ENCODE assay signal across 11 mouse cellular contexts in the genomic region with DNA sequence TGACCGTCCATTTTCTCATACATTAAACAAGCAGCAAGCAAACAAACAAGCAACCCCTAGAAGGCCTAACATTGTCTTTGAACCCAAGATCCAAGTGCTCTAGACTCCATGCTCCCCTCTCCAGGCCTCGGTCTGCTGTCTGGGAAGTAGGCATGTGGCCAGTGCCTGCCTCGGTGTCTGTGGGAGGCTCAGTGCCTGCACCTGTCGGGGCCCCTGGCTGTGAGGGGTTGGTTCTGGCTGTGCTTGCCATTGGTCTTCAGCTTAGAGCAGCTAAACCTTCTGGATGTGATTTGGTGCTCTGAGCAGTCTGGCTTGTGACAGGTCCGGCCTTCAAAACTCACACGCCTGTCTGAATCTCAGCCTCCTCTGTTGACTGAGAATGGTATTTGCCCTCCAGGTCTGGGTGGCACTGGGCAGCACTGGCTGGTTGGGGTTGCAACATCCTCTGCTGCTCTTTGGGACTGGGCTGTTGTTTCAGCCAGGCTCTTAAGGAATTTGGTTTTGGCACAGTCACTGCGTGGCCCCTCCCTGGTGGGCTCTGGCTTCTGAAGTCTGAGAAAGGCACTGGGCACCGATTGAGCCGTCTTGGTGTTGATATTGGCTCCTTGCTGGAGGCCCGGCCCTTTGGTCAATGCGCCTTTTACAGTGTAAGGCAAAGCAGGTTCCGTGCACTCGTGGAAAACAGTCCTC. TPM values are rescaled to one million over a fixed set of nuclear protein-coding genes. Genes with fewer than 3 reads are reported as not detected.
A peak's percentile ranks its signal among the peaks of the same experiment; 100 is the strongest.
DNase-seq lines count a peak whose midpoint lies in the region; ATAC-seq lines count a peak whose summit lies in the region.
"Had no signal": no experiment of that assay in that cellular context is flagged by ENCODE, and none has a peak within 500 bp of the region (broad histone marks: within the 10 kb centered on the region; RNA-seq: fewer than 3 reads in every experiment).

No protein-coding gene starts in this region.

- H3K9ac ChIP-seq in forebrain, embryonic 13.5 days, result no peak overlapping the region; the same call in 1 of the 2 replicates
- H3K9ac ChIP-seq in forebrain, embryonic 11.5 days (ENCODE audit: low read length), result no peak overlapping the region
- no peak overlapping the region for H3K9ac ChIP-seq in hindbrain, embryonic 15.5 days
- no peak overlapping the region for H3K9ac ChIP-seq in liver, embryonic 15.5 days
- H3K9ac ChIP-seq: midbrain, embryonic 12.5 days had no signal

- H3K9me3 ChIP-seq in forebrain, embryonic 13.5 days (replicated peaks), result no peaks in the 10 kb centered on the region
- no peaks in the 10 kb centered on the region for H3K9me3 ChIP-seq in forebrain, embryonic 11.5 days (ENCODE audit: control insufficient read depth, low read length)
- no peaks in the 10 kb centered on the region for H3K9me3 ChIP-seq in hindbrain, embryonic 15.5 days
- H3K9me3 ChIP-seq in liver, embryonic 15.5 days (replicated peaks), result no peaks in the 10 kb centered on the region
- H3K9me3 ChIP-seq: midbrain, embryonic 12.5 days had no signal

- no peak overlapping the region for H3K27ac ChIP-seq in forebrain, embryonic 13.5 days
- no peak overlapping the region for H3K27ac ChIP-seq in forebrain, embryonic 11.5 days (ENCODE audit: low read depth, low read length)
- peak overlapping the region; percentile 45 for H3K27ac ChIP-seq in hindbrain, embryonic 15.5 days (replicated peaks)
- H3K27ac ChIP-seq in liver, embryonic 15.5 days (replicated peaks), result peak overlapping the region; percentile 49; the same call in 1 of the 2 replicates
- H3K27ac ChIP-seq: midbrain, embryonic 12.5 days had no signal

- peaks cover 30% of the 10 kb centered on the region for H3K4me1 ChIP-seq in forebrain, embryonic 13.5 days
- H3K4me1 ChIP-seq in forebrain, embryonic 11.5 days (replicated peaks; ENCODE audit: control insufficient read depth, insufficient read depth, low read length), result no peaks in the 10 kb centered on the region; the same call in 1 of the 2 replicates
- H3K4me1 ChIP-seq in hindbrain, embryonic 15.5 days (replicated peaks), result peaks cover 44% of the 10 kb centered on the region
- peaks cover 54% of the 10 kb centered on the region for H3K4me1 ChIP-seq in liver, embryonic 15.5 days (replicated peaks)

- no peaks in the 10 kb centered on the region for H3K27me3 ChIP-seq in forebrain, embryonic 13.5 days
- no peaks in the 10 kb centered on the region for H3K27me3 ChIP-seq in forebrain, embryonic 11.5 days (ENCODE audit: control insufficient read depth, insufficient read depth, low read length)
- no peaks in the 10 kb centered on the region for H3K27me3 ChIP-seq in hindbrain, embryonic 15.5 days
- H3K27me3 ChIP-seq in liver, embryonic 15.5 days, result no peaks in the 10 kb centered on the region
- H3K27me3 ChIP-seq: CH12.LX; midbrain, embryonic 12.5 days had no signal

- no peaks in the 10 kb centered on the region for H3K36me3 ChIP-seq in forebrain, embryonic 13.5 days (ENCODE audit: poor library complexity, severe bottlenecking)
- H3K36me3 ChIP-seq in forebrain, embryonic 11.5 days (ENCODE audit: control insufficient read depth, insufficient read depth, low read length), result no peaks in the 10 kb centered on the region
- no peaks in the 10 kb centered on the region for H3K36me3 ChIP-seq in hindbrain, embryonic 15.5 days
- H3K36me3 ChIP-seq in liver, embryonic 15.5 days (replicated peaks), result no peaks in the 10 kb centered on the region
- H3K36me3 ChIP-seq: midbrain, embryonic 12.5 days had no signal

- no peak overlapping the region for H3K4me3 ChIP-seq in forebrain, embryonic 13.5 days
- H3K4me3 ChIP-seq in forebrain, embryonic 11.5 days (ENCODE audit: low read depth, low read length), result no peak overlapping the region
- H3K4me3 ChIP-seq in hindbrain, embryonic 15.5 days, result no peak overlapping the region
- no peak overlapping the region for H3K4me3 ChIP-seq in liver, embryonic 15.5 days (replicated peaks)
- H3K4me3 ChIP-seq: midbrain, embryonic 12.5 days had no signal

- ATAC-seq in forebrain, embryonic 13.5 days, result peak; percentile 5; the same call in 1 of the 2 replicates
- ATAC-seq in forebrain, embryonic 11.5 days (replicated peaks; ENCODE audit: low FRiP score), result no peak
- 0 out of 2 replicates have a peak, but pooled peaks have one; percentile 27 for ATAC-seq in hindbrain, embryonic 15.5 days (ENCODE audit: low FRiP score, low read depth)
- ATAC-seq in liver, embryonic 15.5 days (ENCODE audit: insufficient read depth), result no peak

- no peak for DNase-seq in forebrain, embryonic 11.5 days (ENCODE audit: low spot score)
- DNase-seq in NIH3T3 (ENCODE audit: low read depth) (peak; percentile 62), MN1 (ENCODE audit: low spot score) (no peak)
- no peak for DNase-seq in right cerebral cortex, postnatal 25 days
- no peak for DNase-seq in thymus, postnatal 36 days
- DNase-seq: cerebellum, postnatal 36 days had no signal

- H3K4me2 ChIP-seq in forebrain, embryonic 13.5 days, result no peak overlapping the region
- H3K4me2 ChIP-seq in forebrain, embryonic 11.5 days (ENCODE audit: low read depth, low read length, severe bottlenecking), result no peak overlapping the region
- 0 out of 2 replicates have a peak overlapping the region, but pooled peaks have one; percentile 2 for H3K4me2 ChIP-seq in hindbrain, embryonic 15.5 days
- H3K4me2 ChIP-seq in liver, embryonic 15.5 days, result no peak overlapping the region
- H3K4me2 ChIP-seq: midbrain, embryonic 12.5 days had no signal

- WGBS in forebrain, embryonic 13.5 days, result 76% methylated on average over 13 of the region's 13 CpGs
- 78% methylated on average over 13 of the region's 13 CpGs for WGBS in forebrain, embryonic 11.5 days
- WGBS in hindbrain, embryonic 15.5 days, result 60% methylated on average over 13 of the region's 13 CpGs
- WGBS in liver, embryonic 15.5 days (ENCODE audit: insufficient replicate concordance), result 60% methylated on average over 13 of the region's 13 CpGs

RNA-seq across cellular contexts. Expression of gene Stk10, which starts 19.4 kb away (rescaled TPM):
- polyA plus RNA-seq in forebrain, embryonic 13.5 days (2015; fragmentation: Nextera tagmentation; extraction: Ambion mirVana), result 1.3 TPM in 2 replicates
- polyA plus RNA-seq in forebrain, embryonic 11.5 days (2014; fragmentation: Nextera tagmentation; extraction: Ambion mirVana), result 1.4 and 1.8 TPM in 2 replicates
- 2.0 and 2.8 TPM in 2 replicates for polyA plus RNA-seq in hindbrain, embryonic 15.5 days (2015; fragmentation: Nextera tagmentation; extraction: Ambion mirVana)
- 4.3 TPM in 2 replicates for polyA plus RNA-seq in liver, embryonic 15.5 days (2015; fragmentation: Nextera tagmentation; extraction: Ambion mirVana)

RNA-seq across cellular contexts. Expression of gene Efcab9, which starts 20.7 kb away (rescaled TPM):
- 0.27 and 0.33 TPM in 2 replicates for polyA plus RNA-seq in forebrain, embryonic 13.5 days (2015; fragmentation: Nextera tagmentation; extraction: Ambion mirVana)
- polyA plus RNA-seq in forebrain, embryonic 11.5 days (2014; fragmentation: Nextera tagmentation; extraction: Ambion mirVana), result 0.29 TPM in 1 of 2 replicates, not detected in the other
- 0.25 and 0.63 TPM in 2 replicates for polyA plus RNA-seq in hindbrain, embryonic 15.5 days (2015; fragmentation: Nextera tagmentation; extraction: Ambion mirVana)
- polyA plus RNA-seq in liver, embryonic 15.5 days (2015; fragmentation: Nextera tagmentation; extraction: Ambion mirVana), result 0.20 and 0.41 TPM in 2 replicates

Comparison
In these comparisons a context has a peak if more than half of its experiments do, and no peak if none do; other contexts are left out.
1. ATAC-seq: peak in forebrain, embryonic 13.5 days (single experiment) and hindbrain, embryonic 15.5 days (single experiment); none in forebrain, embryonic 11.5 days (single experiment) and liver, embryonic 15.5 days (single experiment).
2. H3K27ac ChIP-seq: peak in hindbrain, embryonic 15.5 days (single experiment) and liver, embryonic 15.5 days (single experiment); none in forebrain, embryonic 13.5 days (single experiment) and forebrain, embryonic 11.5 days (single experiment).